Mouse (Mus musculus) heart, embryonic 13.5 days (tissue): Measurements from ENCODE around the gene Mtm1. TPM values are rescaled to one million over a fixed set of nuclear protein-coding genes. Genes with fewer than 3 reads are reported as not detected.

ENCODE experiments used
- polyA plus RNA-seq: library from polyadenylated mRNA; unstranded; fragments of >200 nt; fragmentation: Nextera tagmentation; extraction: Ambion mirVana; gene quantifications from 2 replicates; pipeline ENCODE4 v1.2.1, GENCODE M21; 2015

Mtm1 gene
- polyA plus RNA-seq, 1 experiment from 2014 or later: 3.9 TPM

Other genes starting within 250 kb of the Mtm1 start
- 2.9 and 3.1 TPM in 2 replicates for gene Mamld1, start 160.5 kb upstream of the Mtm1 start, polyA plus RNA-seq
- 8.2 and 9.8 TPM in 2 replicates for gene Mtmr1, start 154.0 kb downstream of the Mtm1 start, polyA plus RNA-seq